Mouse (Mus musculus) cerebellum, adult 2 months (tissue): ENCODE results near the gene Mtrex.

ENCODE experiments used
- CTCF ChIP-seq: fragments of 200-500 bp; IDR thresholded peaks from 2 replicates; pipeline ENCODE4 v1.5.1; 2011; ENCODE audit warnings: low read depth, mild to moderate bottlenecking, control low read depth, low read length, moderate library complexity, borderline replicate concordance; ENCODE audit not compliant: insufficient read depth
- POLR2A ChIP-seq: fragments of 200-500 bp; IDR thresholded peaks from 2 replicates; pipeline ENCODE4 v1.6.1; 2011; ENCODE audit warnings: low read length, control low read depth, borderline replicate concordance; ENCODE audit not compliant: insufficient read depth

- TF ChIP-seq CTCF (no peak), POLR2A (no peak)
Observed at GRCm38 (mm10) chr13:112926796-112927195, 402 bp downstream of the Mtrex start.
